Mouse (Mus musculus): Measurements from ENCODE around the gene Asrgl1.
"Not testable (repeated sequence)": the region's sequence is repeated elsewhere in the genome, so short reads cannot be mapped to it uniquely, and the experiment has no call there.

The Asrgl1 gene

GRCm38 (mm10) chr19:9105101-9105685 lies 30.2 kb downstream of the Asrgl1 start:
- no peak for DNase-seq (ENCODE audit: low read depth, low spot score)

DNA sequence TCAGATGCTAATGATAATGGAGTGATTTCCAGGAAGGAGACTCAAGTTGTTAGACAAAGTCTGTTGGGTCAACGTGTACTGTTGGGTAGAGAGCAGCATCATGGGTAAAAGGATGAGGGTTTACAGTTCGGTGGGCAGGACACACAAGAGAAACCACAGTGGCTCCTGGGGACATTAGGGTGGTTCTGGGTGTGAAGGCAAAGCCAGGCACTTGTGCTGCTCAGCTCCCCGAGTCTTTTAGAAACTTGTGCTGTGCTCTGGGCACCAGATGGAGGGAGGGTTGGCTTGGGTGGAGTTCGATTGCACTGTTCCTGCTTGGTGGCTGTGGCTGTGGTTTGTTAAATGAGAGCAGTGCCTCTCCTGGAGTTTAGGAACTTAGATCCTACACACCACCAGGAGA lies 31.4 kb downstream of the Asrgl1 start:
- DNase-seq (ENCODE audit: low read depth, low spot score), result no peak

- DNase-seq (ENCODE audit: low read depth, low spot score), result no peak
Measured at GRCm38 (mm10) chr19:9101062-9101457, 34.4 kb downstream of the Asrgl1 start.

DNA sequence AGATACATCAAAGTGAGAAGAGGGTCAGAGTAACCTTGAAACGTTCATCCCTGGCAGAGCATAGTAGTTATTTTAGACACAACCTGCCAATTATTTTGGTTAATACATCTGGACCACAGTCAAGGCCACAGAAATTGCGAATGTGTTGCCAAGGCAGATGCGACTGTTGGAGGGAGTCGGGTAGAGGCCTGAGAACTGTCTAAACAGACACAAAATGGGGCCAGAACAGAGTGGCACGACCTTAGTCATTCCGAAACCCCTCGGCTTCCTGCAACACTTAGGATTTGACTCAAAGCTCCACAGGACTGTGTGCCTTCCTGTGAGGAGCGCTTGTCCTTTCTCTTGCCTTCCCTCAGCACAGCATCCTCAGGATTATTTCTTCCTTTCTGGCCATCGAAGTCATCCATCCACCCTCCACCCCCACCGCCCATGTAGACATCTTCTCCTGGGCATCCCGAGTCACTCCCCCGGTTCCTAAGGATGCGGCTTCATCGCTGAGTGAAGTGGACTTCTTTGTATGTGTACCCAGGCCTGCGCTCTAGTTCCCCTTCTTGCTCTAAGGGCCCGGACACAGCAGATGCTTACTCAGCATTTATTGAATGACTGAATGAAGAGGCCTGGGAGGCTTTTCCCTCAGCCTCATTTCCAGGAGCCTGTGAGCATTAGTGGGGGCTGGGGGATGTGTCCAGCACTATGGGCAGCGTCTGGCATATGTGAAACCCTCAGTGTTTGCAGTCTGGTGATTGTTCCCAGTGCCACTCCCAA lies 35.0 kb downstream of the Asrgl1 start:
- no peak for DNase-seq (ENCODE audit: low read depth, low spot score)

DNA sequence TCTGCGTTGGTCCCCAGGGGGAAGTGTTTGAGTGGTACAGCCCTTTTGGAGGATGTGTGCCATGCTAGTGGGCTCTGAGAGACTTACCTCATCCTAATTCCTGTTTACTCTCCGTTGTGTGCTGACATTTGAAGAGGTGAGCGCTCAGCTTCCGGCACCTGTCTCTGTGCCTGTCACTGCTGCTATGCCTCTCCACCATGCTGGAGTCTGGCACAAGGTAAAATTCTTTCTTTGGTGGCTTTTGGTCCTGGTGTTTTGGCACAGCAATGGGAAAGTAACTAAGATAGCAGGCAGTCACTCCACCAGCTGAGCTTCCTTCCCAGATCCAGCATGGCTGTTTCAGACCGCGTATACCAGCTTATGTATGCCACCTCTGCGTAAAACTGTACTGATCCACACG lies 35.7 kb downstream of the Asrgl1 start:
- DNase-seq (ENCODE audit: low read depth, low spot score), result no peak

- DNase-seq (ENCODE audit: low read depth, low spot score), result no peak
Measured at GRCm38 (mm10) chr19:9097441-9097840, 38.0 kb downstream of the Asrgl1 start.

DNA sequence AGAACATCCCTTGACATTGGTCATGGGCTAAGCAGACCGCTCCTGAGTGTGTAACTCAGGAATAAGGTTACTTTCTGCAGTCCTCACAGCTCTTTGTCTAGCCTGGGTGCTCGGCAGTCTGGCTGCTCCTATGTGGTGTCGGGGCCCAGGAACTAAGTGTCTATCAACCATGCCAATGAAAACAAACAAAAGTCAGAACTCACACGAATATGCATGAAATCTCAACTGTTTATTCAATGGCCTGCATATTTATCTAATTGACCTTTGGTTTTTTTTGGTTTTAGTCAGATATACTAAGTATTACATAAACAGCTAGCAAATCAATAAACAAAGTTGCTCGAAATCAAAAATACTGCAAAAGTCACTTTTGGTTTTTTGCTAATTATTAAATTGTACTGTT lies 40.3 kb downstream of the Asrgl1 start:
- DNase-seq (ENCODE audit: low read depth, low spot score), result no peak

DNA sequence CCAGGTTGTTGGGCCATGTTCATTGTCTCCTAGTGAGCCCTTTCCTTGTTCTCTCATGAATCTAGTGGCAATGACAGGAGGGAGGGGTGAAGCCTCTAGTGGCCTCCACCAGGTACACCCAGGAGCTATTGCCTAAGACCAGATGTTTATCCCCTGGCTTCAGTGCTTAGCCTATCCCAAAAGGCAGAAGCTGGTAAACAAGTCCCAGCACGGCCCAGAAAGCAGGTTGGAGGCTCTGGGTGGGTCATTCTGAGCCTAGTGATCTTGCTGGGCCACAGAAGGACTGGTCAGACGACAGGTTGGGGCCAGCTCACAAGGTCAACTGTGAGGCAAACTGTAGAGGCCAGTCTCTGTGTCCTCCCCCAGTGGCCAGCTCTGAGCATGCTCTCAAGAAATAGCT lies 44.7 kb downstream of the Asrgl1 start:
- DNase-seq (ENCODE audit: low read depth, low spot score), result no peak

DNA sequence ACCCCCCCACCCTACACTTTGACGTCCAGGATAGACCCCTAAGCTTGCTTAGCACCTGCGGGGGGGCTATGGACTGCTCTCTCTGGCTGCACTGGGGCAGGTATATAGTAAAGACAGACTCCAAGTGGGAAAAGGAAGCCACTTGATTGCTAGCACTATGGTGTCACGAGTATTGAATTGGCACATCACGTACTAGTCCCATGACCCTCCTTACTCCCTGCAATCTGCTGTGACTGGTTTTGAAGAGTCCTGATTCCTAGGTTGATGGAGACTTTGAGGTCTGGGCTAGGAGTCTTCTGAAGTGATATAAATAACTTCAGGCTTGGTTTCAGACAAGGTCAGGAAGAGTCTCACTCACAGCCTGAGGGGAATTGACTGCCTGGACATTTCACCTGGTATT lies 45.2 kb downstream of the Asrgl1 start:
- no peak for DNase-seq (ENCODE audit: low read depth, low spot score)

DNA sequence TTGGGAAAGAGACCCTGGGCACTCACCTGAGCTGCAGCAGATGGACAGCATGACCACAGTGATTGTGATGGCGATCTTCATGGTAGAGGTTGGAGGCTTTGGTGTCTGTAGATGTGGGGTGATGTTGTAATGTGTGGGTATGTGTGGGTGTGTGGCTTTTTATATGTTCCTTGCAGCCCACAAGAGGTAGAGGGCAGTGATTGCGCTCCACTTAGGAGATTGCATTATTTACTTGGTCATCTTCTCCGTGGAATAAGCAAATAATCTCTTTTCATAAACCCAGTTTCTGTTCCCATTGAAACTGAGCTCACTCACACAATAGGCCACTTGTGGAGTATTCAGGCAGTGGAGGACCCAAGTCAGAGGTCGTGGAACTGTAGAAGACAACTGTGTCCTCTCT lies 47.6 kb downstream of the Asrgl1 start, which contains the start of gene Scgb1a1:
Gene Scgb1a1, minus strand, starts transcription at position 138 of the 400 bp plus-strand sequence.
- no peak for DNase-seq (ENCODE audit: low read depth, low spot score)

DNA sequence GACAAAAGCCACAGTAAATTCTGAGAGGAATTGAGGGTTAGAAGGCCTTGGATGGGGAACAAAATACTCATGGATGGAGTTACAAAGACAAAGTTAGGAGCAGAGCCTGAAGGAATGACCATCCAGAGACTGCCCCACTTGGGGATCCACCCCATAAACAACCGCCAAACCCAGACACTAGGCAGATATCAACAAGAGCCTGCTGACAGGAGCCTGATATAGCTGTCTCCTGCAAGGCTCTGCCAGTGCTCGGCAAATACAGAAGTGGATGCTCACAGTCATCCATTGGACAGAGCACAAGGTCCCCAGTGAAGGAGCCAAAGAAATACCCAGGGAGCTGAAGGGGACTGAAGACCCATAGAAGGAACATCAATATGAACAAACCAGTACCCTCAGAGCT lies 51.5 kb downstream of the Asrgl1 start:
- DNase-seq (ENCODE audit: low read depth, low spot score), result not testable (repeated sequence)

GRCm38 (mm10) chr19:9083010-9083355 lies 52.5 kb downstream of the Asrgl1 start:
- no peak for DNase-seq (ENCODE audit: low read depth, low spot score)

GRCm38 (mm10) chr19:9082191-9083009 lies 53.0 kb downstream of the Asrgl1 start:
- peak; percentile 46 for DNase-seq (ENCODE audit: low read depth, low spot score)

DNA sequence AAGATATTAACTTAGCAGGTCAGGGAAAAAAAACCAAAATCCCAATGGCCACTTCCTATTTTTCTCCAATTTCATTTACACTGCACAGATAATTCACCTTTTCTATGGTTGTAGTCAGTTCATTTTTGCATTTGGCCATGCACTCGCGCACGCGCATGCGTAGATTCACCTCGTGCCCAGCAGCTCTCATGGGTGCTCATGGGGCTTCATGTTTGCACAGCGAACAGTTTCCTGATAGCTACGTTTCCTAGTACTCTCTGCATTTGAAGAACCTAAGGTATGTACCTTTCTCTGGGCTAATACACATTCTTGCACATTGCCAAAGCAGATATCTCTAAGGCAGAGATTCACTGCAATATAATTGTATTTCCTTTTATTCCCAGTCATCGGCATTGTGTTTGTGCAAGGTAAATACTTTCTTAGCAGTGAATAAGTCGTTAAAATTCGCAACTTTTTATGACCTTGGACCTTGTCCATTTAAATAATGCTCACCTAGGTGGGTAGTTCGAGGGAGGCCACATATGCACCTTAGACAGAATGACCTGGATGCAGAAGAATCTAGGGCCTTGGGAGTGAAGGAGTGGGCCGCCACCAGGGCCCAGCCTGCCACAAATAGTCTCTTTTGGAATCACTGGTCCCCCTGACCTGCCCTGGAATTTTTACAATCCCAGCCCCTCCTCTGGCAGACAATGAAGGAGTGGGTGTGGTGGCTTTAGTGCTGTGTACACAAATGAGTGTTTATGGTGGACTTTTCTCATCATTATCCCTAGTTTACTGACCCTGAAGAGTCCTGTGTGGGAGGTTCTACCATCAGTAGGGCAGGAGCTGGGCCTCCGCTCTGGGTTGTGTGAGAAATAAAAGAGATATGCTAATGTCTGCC lies 53.9 kb downstream of the Asrgl1 start:
- DNase-seq (ENCODE audit: low read depth, low spot score), result no peak

- DNase-seq (ENCODE audit: low read depth, low spot score), result no peak
Measured at GRCm38 (mm10) chr19:9079916-9080315, 55.5 kb downstream of the Asrgl1 start.

DNA sequence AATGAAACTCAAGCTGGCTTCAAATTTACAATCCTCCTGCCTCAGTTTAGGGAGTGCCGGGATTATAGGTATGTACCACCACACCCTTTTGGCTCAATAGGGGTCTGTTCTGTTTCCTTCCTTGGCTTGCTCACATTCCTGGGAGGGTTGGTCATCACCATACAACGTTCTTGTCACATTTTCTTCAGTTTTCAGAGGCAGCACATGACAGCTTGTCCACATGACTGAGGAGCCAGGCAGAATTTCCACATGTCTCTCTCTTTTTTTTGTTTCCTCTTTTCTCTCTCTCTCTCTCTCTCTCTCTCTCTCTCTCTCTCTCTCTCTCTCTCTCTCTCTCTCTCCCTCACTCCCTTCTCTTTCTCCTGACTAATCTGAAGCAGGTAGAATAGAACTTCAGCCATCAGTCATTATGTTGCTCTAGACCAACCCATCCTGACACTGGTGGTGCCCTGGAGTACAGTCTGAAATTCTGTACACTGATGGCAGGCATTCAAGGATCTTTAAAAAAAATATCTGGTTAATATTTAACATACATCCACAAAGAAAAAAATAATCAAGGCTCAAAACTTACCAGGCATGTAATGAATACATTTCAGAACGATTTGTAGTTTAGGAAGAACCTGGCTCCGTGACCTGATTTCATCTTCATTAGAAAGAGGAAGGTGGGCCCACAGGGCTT lies 58.3 kb downstream of the Asrgl1 start:
- no peak for DNase-seq (ENCODE audit: low read depth, low spot score)

DNA sequence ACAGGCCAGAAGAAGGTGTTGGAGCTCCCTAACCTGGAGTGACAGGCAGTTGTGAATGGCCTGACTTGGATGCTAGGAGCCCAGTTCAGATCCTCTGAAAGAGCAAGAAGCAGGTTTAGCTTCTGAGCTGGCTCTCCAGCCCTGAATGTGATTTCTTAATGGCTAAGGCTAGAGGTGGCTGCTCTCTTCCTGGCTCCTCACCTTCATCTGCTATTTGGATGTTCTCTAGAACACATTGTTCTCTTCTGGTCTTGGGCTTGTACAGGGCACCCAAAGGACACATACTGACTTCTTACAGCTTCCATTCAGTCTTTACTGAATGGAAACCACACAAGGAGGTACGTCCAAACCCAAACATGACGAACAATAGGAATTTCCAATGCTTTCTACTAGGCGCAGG lies 59.4 kb downstream of the Asrgl1 start:
- DNase-seq (ENCODE audit: low read depth, low spot score), result no peak

- no peak for DNase-seq (ENCODE audit: low read depth, low spot score)
Measured at GRCm38 (mm10) chr19:9075558-9075957, 59.9 kb downstream of the Asrgl1 start.

GRCm38 (mm10) chr19:9074424-9074823 lies 61.0 kb downstream of the Asrgl1 start:
- no peak for DNase-seq (ENCODE audit: low read depth, low spot score)

DNA sequence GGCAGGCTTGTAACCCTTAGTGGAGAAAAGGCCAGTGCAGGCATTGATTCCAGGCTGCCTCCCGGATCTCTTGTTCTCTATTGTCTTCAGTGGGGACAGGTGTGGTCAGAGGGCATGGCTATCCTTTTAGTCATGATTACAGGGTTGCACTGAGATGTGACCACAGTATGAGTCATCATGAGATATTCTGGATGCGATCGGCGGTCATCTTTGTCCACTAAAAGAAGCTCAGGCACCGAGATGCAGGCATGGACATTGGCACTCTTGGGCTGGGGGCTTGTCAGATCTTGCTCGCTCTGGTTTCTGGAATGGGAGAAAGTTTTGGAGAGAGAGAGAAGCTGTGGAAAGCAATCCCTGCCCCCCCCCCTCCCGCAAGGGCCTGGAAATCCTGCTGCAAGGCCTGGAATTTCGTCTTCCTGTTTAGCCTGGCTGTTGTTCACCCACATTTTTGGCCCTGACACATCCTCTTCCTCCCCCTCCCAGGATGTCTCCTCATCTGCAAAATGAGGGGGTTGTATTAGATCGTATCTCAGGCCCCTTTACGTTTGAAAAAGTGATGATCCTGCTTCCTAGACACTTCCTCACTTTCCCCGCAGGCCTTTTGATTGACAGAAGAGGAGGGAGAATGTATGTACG lies 61.5 kb downstream of the Asrgl1 start:
- no peak for DNase-seq (ENCODE audit: low read depth, low spot score)

GRCm38 (mm10) chr19:9072157-9072530 lies 63.3 kb downstream of the Asrgl1 start:
- DNase-seq (ENCODE audit: low read depth, low spot score), result no peak
